In the genomic region with DNA sequence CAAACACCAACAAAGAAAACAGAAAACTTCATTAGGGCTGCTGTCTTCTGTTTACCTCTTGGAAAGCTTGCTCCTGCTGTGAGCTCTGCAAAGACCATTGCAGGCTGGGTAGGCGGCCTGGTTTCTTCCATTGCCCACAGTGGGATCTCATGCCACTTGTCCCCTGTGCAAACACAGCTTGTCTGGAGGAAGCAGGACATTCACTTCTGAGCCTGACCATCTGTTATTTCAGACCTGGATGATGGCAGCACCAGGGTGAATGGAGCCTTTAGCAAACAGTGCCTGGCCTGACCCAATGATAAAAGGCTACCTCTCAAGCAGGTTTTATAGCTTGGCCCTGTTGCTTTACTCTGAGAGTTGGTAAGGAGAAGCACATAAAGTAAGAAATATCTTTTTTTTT, we compare ENCODE assay signal across 19 mouse cellular contexts. TPM values are rescaled to one million over a fixed set of nuclear protein-coding genes. Genes with fewer than 3 reads are reported as not detected.
DNase-seq lines count a peak whose midpoint lies in the region; TF ChIP-seq lines count a peak whose summit lies in the region.
"Had no signal": no experiment of that assay in that cellular context is flagged by ENCODE, and none has a peak within 500 bp of the region (broad histone marks: within the 10 kb centered on the region; RNA-seq: fewer than 3 reads in every experiment).

No protein-coding gene starts in this region.

- H3K4me3 ChIP-seq in left cerebral cortex, adult 2 months: no peak overlapping the region
- H3K4me3 ChIP-seq: embryonic facial prominence, embryonic 12.5 days; forebrain, embryonic 15.5 days; heart, adult 2 months; heart, embryonic 15.5 days; hindbrain, embryonic 10.5 days had no signal

- no peak for DNase-seq in left cerebral cortex, adult 2 months (ENCODE audit: extremely low spot score in 1 of 2, low spot score in 2 of 2)
- DNase-seq in left cerebral cortex, postnatal 10 days (ENCODE audit: extremely low spot score in 1 of 2, low spot score in 2 of 2): no peak
- DNase-seq in cerebellum, adult 11-12 months: peak; percentile 90
- DNase-seq in cerebellum, adult 9-10 months: peak; percentile 93
- peak; percentile 75 to 78 for DNase-seq in cerebellum, postnatal 25 days
- DNase-seq in heart, postnatal 25 days (ENCODE audit: low spot score): no peak
- no peak for DNase-seq in left cerebral cortex, postnatal 4 days
- no peak for DNase-seq in embryo, embryonic 10 days (ENCODE audit: low spot score)
- DNase-seq: adrenal gland, postnatal 14 days; gastrocnemius, postnatal 10 days; heart, adult 2 months; heart, postnatal 14 days; kidney, adult 2 months had no signal

- TF ChIP-seq CTCF in left cerebral cortex, adult 2 months (IDR thresholded peaks at IDR 0.05): no peak

- intact Hi-C loops in left cerebral cortex, adult 2 months (cut with DNase I): no loop called here
- intact Hi-C loops in left cerebral cortex, postnatal 10 days (cut with DNase I): no loop called here
- intact Hi-C loops in heart, postnatal 25 days (cut with DNase I): loop anchor here (10.0 kb wide), 1 partner anchor 250 kb away; no protein-coding TSS in a partner anchor
- intact Hi-C loops in left cerebral cortex, postnatal 4 days (cut with DNase I): no loop called here

- peak overlapping the region; percentile 54; the same call in 1 of the 2 replicates for H3K27ac ChIP-seq in left cerebral cortex, adult 2 months
- H3K27ac ChIP-seq: embryonic facial prominence, embryonic 12.5 days; heart, adult 2 months; heart, embryonic 15.5 days; hindbrain, embryonic 10.5 days; hindbrain, embryonic 14.5 days had no signal

RNA-seq across cellular contexts. Expression of a gene that starts 35.4 kb away (rescaled TPM):
- total RNA-seq in left cerebral cortex, adult 2 months (2021): 100 to 1,000 TPM; 679 to 734 TPM
- 1,000 to 10,000 TPM; 1,067 to 1,097 TPM for total RNA-seq in left cerebral cortex, postnatal 10 days (2021)
- 10 to 100 TPM; 26.0 to 27.4 TPM for total RNA-seq in heart, postnatal 25 days (2021)
- total RNA-seq in left cerebral cortex, postnatal 4 days (2021): 1,000 to 10,000 TPM in 1 of 2 experiments, 100 to 1,000 TPM in 1; 949 to 1,024 TPM
- total RNA-seq: common myeloid progenitor, adult 5-6 weeks had no signal

Comparison
In these comparisons a context has a peak if more than half of its experiments do, and no peak if none do; other contexts are left out.
1. DNase-seq: peak in cerebellum, adult 11-12 months (single experiment), cerebellum, adult 9-10 months (single experiment) and cerebellum, postnatal 25 days (2 of 2); none in left cerebral cortex, adult 2 months (0 of 2), left cerebral cortex, postnatal 10 days (0 of 2), heart, postnatal 25 days (single experiment), left cerebral cortex, postnatal 4 days (single experiment) and embryo, embryonic 10 days (single experiment).
2. RNA of a gene that starts 35.4 kb away (total RNA-seq): 1,067 to 1,097 TPM in left cerebral cortex, postnatal 10 days, 949 to 1,024 TPM in left cerebral cortex, postnatal 4 days and 679 to 734 TPM in left cerebral cortex, adult 2 months; 26.0 to 27.4 TPM in heart, postnatal 25 days; every median in the first group is over 10 times any median in the second.